In genomic region chrX:42489446-42489845, GRCm38 (mm10) we compare ENCODE assay signal across 29 mouse cellular contexts. TPM values are rescaled to one million over a fixed set of nuclear protein-coding genes. Genes with fewer than 3 reads are reported as not detected.
DNase-seq lines count a peak whose midpoint lies in the region; TF ChIP-seq lines count a peak whose summit lies in the region.
"Had no signal": no experiment of that assay in that cellular context is flagged by ENCODE, and none has a peak within 500 bp of the region (broad histone marks: within the 10 kb centered on the region; RNA-seq: fewer than 3 reads in every experiment).

Gene Tex13c2, plus strand, starts transcription at chrX:42489691.

- H3K36me3 ChIP-seq in ES-E14 (ENCODE audit: control insufficient read depth, insufficient read depth, low read length, poor library complexity, severe bottlenecking): no peaks in the 10 kb centered on the region
- H3K36me3 ChIP-seq: forebrain, embryonic 10.5 days; heart, embryonic 15.5 days; hindbrain, embryonic 10.5 days; hindbrain, embryonic 13.5 days; intestine, embryonic 15.5 days had no signal

- H3K9ac ChIP-seq in ES-E14 (ENCODE audit: insufficient read depth, low read depth, low read length, poor library complexity, severe bottlenecking): no peak within 1 kb of the TSS
- H3K9ac ChIP-seq: forebrain, postnatal 0 days; heart, embryonic 15.5 days; hindbrain, embryonic 13.5 days; intestine, embryonic 15.5 days had no signal

- no peaks in the 10 kb centered on the region for H3K9me3 ChIP-seq in ES-E14 (ENCODE audit: control insufficient read depth, insufficient read depth, low read depth, low read length)
- H3K9me3 ChIP-seq: heart, embryonic 15.5 days; hindbrain, embryonic 13.5 days; intestine, embryonic 15.5 days had no signal

- no peaks in the 10 kb centered on the region for H3K4me1 ChIP-seq in ES-E14 (ENCODE audit: control insufficient read depth in 2 of 2, insufficient read depth in 2 of 2, low read length in 2 of 2, poor library complexity in 1 of 2)
- H3K4me1 ChIP-seq: forebrain, embryonic 10.5 days; heart, embryonic 15.5 days; hindbrain, embryonic 10.5 days; hindbrain, embryonic 13.5 days; intestine, embryonic 15.5 days had no signal

- in situ Hi-C loops in ES-E14 (cut with MboI; ENCODE audit: low sequenced_read_pairs in 2 of 2, unreplicated experiment in 2 of 2): no loop called here

- no peak within 1 kb of the TSS for H3K27ac ChIP-seq in ES-E14 (ENCODE audit: insufficient read depth, low read depth, low read length, poor library complexity, severe bottlenecking)
- H3K27ac ChIP-seq: forebrain, embryonic 10.5 days; heart, adult 2 months; heart, embryonic 15.5 days; hindbrain, embryonic 10.5 days; hindbrain, embryonic 13.5 days; intestine, embryonic 15.5 days had no signal

- DNase-seq in cerebellum, adult 9-10 months: peak; percentile 8
- no peak for DNase-seq in cerebellum, postnatal 25 days
- DNase-seq in ES-E14 (ENCODE audit: low read depth, low spot score) (peak; percentile 17), ZHBTc4 (ENCODE audit: low read depth, low spot score) (peak; percentile 62)
- peak; percentile 83 for DNase-seq in testis, postnatal 14 days (ENCODE audit: low spot score)
- DNase-seq in embryo, embryonic 10.5 days (ENCODE audit: low spot score): no peak
- no peak for DNase-seq in kidney, adult 11 months
- DNase-seq in heart, adult 9 months (ENCODE audit: low spot score in 2 of 2): no peak
- DNase-seq: adrenal gland, adult 2 months; adrenal gland, postnatal 14 days; B cell, adult 2 months; cerebellum, adult 11 months; cerebellum, adult 8-10 months; forebrain, postnatal 0 days; gastrocnemius, postnatal 25 days; heart, adult 2 months; heart, postnatal 10 days; heart, postnatal 36 days; kidney, adult 18-20 months; kidney, adult 9 months had no signal

- H3K4me3 ChIP-seq in ES-E14 (ENCODE audit: insufficient read depth in 1 of 2, low read depth in 1 of 2, low read length in 2 of 2, poor library complexity in 1 of 2, severe bottlenecking in 1 of 2): peak within 1 kb of the TSS in 1 of 2 experiments; percentile 19; a peak in 2 of 4 replicates
- H3K4me3 ChIP-seq: forebrain, embryonic 10.5 days; heart, adult 2 months; heart, embryonic 15.5 days; hindbrain, embryonic 10.5 days; hindbrain, embryonic 13.5 days; intestine, embryonic 15.5 days had no signal

TF ChIP-seq in ES-E14, 5 proteins besides CTCF, POLR2A, EP300 and RAD21:
- TF ChIP-seq HCFC1 (IDR thresholded peaks at IDR 0.05; ENCODE audit: borderline replicate concordance, insufficient read depth, low read length) (peak; percentile 43; the same call in 1 of the 2 replicates), CHD2 (IDR thresholded peaks at IDR 0.05; ENCODE audit: low read depth, low read length) (no peak), ZC3H11A (IDR thresholded peaks at IDR 0.05; ENCODE audit: borderline replicate concordance, low read depth, low read length) (no peak), ZNF384 (IDR thresholded peaks at IDR 0.05; ENCODE audit: low read depth, low read length) (no peak), MAFK (IDR thresholded peaks at IDR 0.05; ENCODE audit: insufficient read depth, low read depth, low read length) (no peak)

RNA-seq across cellular contexts. Expression of gene Tex13c2, which starts in this region (rescaled TPM):
- total RNA-seq in ES-E14 (2012; rRNA removed): 2.9 and 3.3 TPM in 2 replicates
- total RNA-seq: adrenal gland, adult 2 months; adrenal gland, postnatal 14 days; adrenal gland, postnatal 4 days; CH12.LX; forebrain, postnatal 0 days; gastrocnemius, adult 8-10 months; gastrocnemius, postnatal 25 days; heart, adult 2 months; heart, postnatal 10 days; heart, postnatal 36 days; MEL had no signal

Comparison
In these comparisons a context has a peak if more than half of its experiments do, and no peak if none do; other contexts are left out.
1. DNase-seq: peak in cerebellum, adult 9-10 months (single experiment), ES-E14 (single experiment), ZHBTc4 (single experiment) and testis, postnatal 14 days (single experiment); none in cerebellum, postnatal 25 days (0 of 2), embryo, embryonic 10.5 days (single experiment), kidney, adult 11 months (single experiment) and heart, adult 9 months (0 of 2).